Mouse (Mus musculus): ENCODE data around the gene Wdcp. TPM values are rescaled to one million over a fixed set of nuclear protein-coding genes. Genes with fewer than 3 reads are reported as not detected.

Wdcp gene
- total RNA-seq, 2 experiments from 2014 or later = 12.7 to 15.0 TPM

Other genes starting within 250 kb of the Wdcp start
- gene Fam228a, start 104.9 kb upstream of the Wdcp start, total RNA-seq (2021) = 1 to 10 TPM; 2.3 to 2.7 TPM
- 10 to 100 TPM in 1 of 2 experiments, 1 to 10 TPM in 1; 9.6 to 10.6 TPM for gene Pfn4, start 74.3 kb upstream of the Wdcp start, total RNA-seq (2021)
- gene Fam228b, start 74.0 kb upstream of the Wdcp start, total RNA-seq (2021) = 10 to 100 TPM; 16.0 to 21.1 TPM
- gene Sf3b6, start 25.8 kb upstream of the Wdcp start, total RNA-seq (2021) = 100 to 1,000 TPM; 127 to 135 TPM
- gene Fkbp1b, start 1.7 kb upstream of the Wdcp start, total RNA-seq (2021) = 100 to 1,000 TPM in 1 of 2 experiments, 10 to 100 TPM in 1; 91.9 to 101 TPM
- 1 to 10 TPM; 1.6 to 1.9 TPM for gene Mfsd2b, start 31.1 kb downstream of the Wdcp start, total RNA-seq (2021)
- gene Ubxn2a, start 64.4 kb downstream of the Wdcp start, total RNA-seq (2021) = 10 to 100 TPM; 29.4 to 30.5 TPM
- 10 to 100 TPM; 37.7 to 44.2 TPM for gene Atad2b, start 74.0 kb downstream of the Wdcp start, total RNA-seq (2021)

Measured in left cerebral cortex, postnatal 4 days (tissue).